Mouse (Mus musculus) T-helper 2 cell (primary cell): ENCODE measurements around the gene Shb.
"Not testable (repeated sequence)": the region's sequence is repeated elsewhere in the genome, so short reads cannot be mapped to it uniquely, and the experiment has no call there.

Source experiments
- in situ Hi-C: fragments of 300-600 bp; cut with MboI, MseI; formaldehyde crosslinking; loops from one replicate; pipeline ENCODE4 v1.15.1; 2025; ENCODE audit warnings: high pct_unique_total_duplicates

The Shb gene

DNA sequence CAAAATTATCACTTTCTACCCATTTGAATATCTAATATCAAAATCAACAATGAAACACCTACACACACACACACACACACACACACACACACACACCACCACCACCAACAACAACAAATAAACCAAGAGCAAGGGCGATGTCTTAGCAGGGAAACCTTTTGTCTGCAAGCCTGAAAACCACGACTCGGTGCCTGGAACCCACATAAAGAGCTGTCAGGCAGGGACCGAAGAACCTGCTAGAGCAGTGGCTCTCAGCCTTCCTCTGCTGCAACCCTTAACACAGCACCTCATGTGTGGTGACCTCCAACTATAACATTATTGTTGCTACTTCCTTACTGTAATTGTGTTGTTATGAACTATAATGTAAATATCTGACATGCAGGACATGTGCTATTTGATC is 130.0 kb downstream of the Shb start:
- in situ Hi-C loops = no loop called here

GRCm38 (mm10) chr4:45399421-45400210 is 132.7 kb downstream of the Shb start:
- in situ Hi-C loops = no loop called here

DNA sequence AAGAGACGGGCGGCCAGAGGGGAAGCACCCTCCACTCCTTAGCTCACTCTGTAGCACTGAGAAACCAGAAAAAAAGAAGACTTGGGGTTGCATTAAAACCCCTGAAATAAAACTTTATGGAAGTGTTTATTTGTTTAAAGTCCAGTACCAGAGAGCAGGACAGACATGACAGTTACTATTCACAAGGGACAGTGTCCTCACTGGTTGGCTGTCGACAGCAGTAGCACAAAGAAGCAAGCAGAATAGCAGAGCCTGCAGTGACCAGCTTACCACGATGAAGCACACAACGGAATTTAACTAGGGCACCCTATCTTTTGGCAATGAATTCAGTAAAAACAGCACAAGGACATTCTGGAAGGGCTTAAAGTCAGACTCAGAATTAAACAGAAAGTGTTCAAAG is 134.0 kb downstream of the Shb start:
- in situ Hi-C loops = not testable (repeated sequence)

DNA sequence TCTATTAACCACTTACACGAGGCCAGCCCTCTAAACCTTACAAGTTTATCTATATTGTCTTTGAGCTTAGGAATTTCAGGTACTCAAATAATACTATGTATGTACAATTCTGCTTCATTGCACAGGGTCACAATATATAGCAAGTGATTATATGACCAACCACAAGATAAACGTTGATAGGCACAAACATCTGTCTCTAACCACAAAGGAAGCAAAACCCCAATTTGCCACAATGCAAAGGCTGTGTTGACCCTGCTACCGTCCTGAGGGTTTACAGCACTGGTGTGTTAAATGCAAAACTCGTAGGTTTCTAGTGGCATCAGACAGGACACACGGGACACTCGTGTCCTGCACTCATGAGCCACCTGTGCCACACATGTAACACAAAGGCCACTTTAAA is 136.1 kb downstream of the Shb start:
- in situ Hi-C loops = not testable (repeated sequence)

DNA sequence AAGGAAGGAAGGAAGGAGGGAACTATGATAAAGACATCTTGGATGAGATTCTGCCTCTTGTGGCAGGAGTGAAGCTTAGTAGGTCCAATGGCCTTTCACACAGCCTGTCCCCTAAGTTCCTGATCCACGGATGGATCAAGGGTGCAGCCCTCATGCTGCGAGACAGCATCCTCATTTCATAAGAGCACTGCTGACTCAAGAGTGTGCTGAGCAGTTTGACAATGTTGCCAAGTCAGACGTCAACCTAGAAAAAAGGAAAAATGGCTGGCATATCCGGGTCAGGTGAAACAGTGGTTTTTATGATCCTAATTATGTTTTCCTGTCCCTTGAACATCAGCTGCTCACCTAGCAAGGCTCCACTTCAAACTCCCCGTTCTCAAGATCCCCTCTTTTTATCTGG is 138.6 kb downstream of the Shb start:
- in situ Hi-C loops = no loop called here

- in situ Hi-C loops = no loop called here
Observed at GRCm38 (mm10) chr4:45392994-45393393, 139.3 kb downstream of the Shb start.

GRCm38 (mm10) chr4:45392572-45392971 is 139.7 kb downstream of the Shb start:
- in situ Hi-C loops = no loop called here

DNA sequence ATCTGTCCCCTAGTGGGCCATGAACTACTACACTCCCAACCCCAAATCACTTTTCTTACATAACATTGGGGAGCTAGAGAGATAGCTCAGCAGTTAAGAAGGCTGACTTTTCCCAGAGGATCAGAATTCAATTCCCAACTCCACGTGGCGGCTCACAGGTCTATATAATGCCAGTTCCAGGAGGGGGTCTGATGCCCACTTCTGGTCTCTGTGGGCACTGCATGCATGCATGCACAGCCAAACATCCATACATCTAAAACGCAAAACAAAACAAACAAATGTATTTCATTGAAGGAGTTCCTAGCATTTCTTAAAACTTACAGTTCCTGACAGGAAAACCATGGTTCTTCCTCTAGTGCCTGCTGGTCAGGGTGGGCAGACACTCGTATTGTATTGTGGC is 140.2 kb downstream of the Shb start:
- in situ Hi-C loops = no loop called here

- in situ Hi-C loops = not testable (repeated sequence)
Observed at GRCm38 (mm10) chr4:45387296-45387695, 145.0 kb downstream of the Shb start.

DNA sequence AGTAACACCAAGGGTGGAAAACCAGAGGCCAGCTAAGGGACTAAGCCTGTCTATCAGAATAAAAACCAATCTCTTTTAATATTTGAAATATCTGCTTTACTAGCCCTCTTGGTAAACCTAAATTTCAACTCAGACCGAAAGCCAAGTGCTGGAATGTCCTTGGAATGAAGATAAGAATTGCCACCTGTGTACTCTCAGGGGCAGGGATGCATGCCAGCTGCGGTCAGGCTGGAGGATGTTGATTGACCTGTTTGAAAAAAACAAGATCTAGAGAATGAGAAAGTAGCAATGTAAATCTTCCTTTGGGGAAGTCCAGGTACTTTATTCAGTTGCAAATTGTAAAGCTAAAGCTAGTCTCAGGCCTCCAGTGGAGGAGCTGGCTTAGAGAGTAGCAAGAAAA is 150.1 kb downstream of the Shb start:
- in situ Hi-C loops = not testable (repeated sequence)

- in situ Hi-C loops = not testable (repeated sequence)
Observed at GRCm38 (mm10) chr4:45380903-45381580, 151.2 kb downstream of the Shb start.

DNA sequence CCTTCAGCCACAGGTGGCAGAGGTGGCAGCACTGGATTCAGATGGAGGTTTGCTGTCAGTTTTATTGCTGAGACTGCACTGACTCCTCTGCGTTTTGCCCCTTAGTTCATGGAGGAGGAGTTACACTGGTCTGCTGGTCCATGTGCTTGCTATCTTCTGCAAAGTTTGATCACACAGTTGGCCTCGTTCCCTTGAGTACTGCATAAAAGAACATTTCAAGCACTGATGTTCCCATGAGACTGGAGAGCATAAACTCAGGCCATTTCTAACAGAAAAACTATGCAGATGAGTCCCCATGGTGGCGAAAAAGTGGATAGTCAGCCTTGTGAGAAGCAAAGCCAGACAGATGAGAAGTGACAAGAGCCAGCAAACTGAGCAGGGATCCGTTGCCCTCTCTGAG is 155.7 kb downstream of the Shb start:
- in situ Hi-C loops = no loop called here

- in situ Hi-C loops = no loop called here
Observed at GRCm38 (mm10) chr4:45374879-45375278, 157.4 kb downstream of the Shb start.
